Mouse (Mus musculus) gastrocnemius, adult 2 months (tissue): ENCODE measurements around the gene Peli2. TPM values are rescaled to one million over a fixed set of nuclear protein-coding genes. Genes with fewer than 3 reads are reported as not detected.
A peak's percentile ranks its signal among the peaks of the same experiment; 100 is the strongest.

Source experiments
- DNase-seq: peaks from one replicate; pipeline ENCODE4 v3.0.0; 2022
- H3K27ac ChIP-seq: fragments of 200-600 bp; 2 replicates; pipeline ENCODE4 v1.8.1; 2022; ENCODE audit warnings: mild to moderate bottlenecking
- H3K4me3 ChIP-seq: fragments of 200-600 bp; 2 replicates; pipeline ENCODE4 v1.8.1; 2022; ENCODE audit warnings: mild to moderate bottlenecking, moderate library complexity
- CTCF ChIP-seq: fragments of 200-600 bp; IDR thresholded peaks from 2 replicates; pipeline ENCODE4 v1.8.1; 2022; ENCODE audit warnings: antibody characterized with exemption, mild to moderate bottlenecking, moderate library complexity
- intact Hi-C: fragments of 180-260 bp; cut with DNase I; formaldehyde crosslinking; loops from one replicate; pipeline ENCODE4 v1.15.1; 2025
- total RNA-seq, 2 experiments: library from RNA; stranded (reverse); gene quantifications; 2 replicates each; pipeline ENCODE4 v1.2.3; 2021

Peli2 gene
- total RNA-seq, 2 experiments from 2014 or later, result 15.0 to 17.6 TPM

DNA sequence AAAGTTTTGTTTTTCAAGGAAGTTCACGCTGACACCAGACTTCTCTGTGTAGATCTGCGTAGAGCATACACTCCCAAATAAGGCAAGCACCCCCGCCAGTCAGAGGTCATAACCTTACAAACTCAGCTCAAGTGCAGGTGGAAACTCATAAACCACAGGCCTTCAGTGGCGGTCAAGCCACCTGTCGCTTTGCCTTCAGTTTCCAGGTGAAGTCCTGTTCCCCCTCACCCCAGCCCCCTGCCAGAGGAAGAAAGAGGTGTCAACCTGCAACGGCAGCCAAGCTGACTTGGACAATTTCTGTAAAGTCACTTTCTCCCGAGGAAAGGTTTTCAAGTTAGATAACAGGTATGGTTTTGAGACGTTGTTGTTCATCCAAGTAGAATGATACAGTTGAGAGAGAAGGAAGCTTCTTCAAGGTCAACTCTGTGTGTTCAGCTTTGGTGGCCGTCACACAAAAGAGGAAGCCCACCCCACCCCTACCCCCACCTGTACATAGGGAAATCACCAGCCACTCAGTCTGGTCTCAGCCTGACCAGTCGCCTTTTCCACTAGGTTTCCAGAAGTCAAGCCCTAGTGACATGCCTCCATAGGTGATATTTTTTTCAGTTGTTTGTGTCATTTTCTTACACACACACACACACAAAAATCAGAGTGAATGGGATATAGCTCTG is 138.2 kb downstream of the Peli2 start:
- no peak for TF ChIP-seq CTCF
- no peak for DNase-seq
- H3K4me3 ChIP-seq, result no peak overlapping the region
- H3K27ac ChIP-seq, result no peak overlapping the region
- intact Hi-C loops, result no loop called here

DNA sequence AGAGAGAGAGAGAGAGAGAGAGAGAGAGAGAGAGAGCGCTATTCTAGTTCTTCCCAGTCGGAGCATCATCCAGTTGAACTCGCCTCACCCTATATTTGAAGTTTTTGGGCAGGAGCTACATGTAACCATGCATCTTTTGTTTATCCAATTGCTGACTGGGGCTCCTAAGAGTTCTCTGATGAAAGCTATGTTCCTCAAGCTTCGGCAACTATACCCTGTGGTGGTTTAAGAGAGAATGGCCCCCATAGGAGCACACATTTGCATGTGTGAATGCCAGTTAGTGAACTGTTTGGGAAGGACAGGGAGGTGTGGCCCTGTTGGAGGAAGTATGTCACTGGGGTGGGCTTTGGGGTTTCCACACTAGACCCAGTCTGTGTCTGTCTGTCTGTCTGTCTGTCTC is 142.5 kb downstream of the Peli2 start:
- no peak overlapping the region for H3K4me3 ChIP-seq
- intact Hi-C loops, result no loop called here
- no peak for DNase-seq
- TF ChIP-seq CTCF, result no peak
- no peak overlapping the region for H3K27ac ChIP-seq

- no peak for TF ChIP-seq CTCF
- H3K4me3 ChIP-seq, result no peak overlapping the region
- intact Hi-C loops, result no loop called here
- DNase-seq, result no peak
- H3K27ac ChIP-seq, result no peak overlapping the region
Measured at GRCm38 (mm10) chr14:48266710-48267109, 146.1 kb downstream of the Peli2 start.

- no peak for TF ChIP-seq CTCF
- DNase-seq, result no peak
- Histone ChIP-seq H3K27ac (no peak overlapping the region), H3K4me3 (no peak overlapping the region)
- intact Hi-C loops, result no loop called here
Measured at GRCm38 (mm10) chr14:48278291-48278690, 157.7 kb downstream of the Peli2 start.

GRCm38 (mm10) chr14:48286949-48287348 is 166.3 kb downstream of the Peli2 start:
- TF ChIP-seq CTCF, result no peak
- no peak for DNase-seq
- intact Hi-C loops, result no loop called here
- Histone ChIP-seq H3K4me3 (no peak overlapping the region), H3K27ac (no peak overlapping the region)

DNA sequence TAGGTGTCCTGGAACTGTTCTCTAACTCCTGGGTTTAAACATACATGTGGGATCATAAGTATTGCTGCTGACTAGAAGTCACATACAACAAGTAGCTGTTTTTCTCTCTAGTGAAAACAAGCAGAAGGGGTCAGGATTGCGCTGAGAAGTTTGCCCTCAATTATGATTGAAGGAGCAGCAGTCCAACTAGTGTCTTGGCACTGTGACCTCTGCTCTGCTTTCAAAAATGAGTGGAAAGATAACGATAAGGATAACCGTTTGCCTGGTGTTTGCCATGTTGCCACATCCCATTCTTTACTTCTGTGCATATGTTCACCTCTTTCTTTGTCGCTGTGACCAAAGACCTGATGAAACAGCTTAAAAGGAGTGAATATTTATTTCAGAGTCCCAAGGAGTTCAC is 167.0 kb downstream of the Peli2 start:
- no peak overlapping the region for H3K27ac ChIP-seq
- no peak for TF ChIP-seq CTCF
- DNase-seq, result no peak
- H3K4me3 ChIP-seq, result no peak overlapping the region
- intact Hi-C loops, result no loop called here

DNA sequence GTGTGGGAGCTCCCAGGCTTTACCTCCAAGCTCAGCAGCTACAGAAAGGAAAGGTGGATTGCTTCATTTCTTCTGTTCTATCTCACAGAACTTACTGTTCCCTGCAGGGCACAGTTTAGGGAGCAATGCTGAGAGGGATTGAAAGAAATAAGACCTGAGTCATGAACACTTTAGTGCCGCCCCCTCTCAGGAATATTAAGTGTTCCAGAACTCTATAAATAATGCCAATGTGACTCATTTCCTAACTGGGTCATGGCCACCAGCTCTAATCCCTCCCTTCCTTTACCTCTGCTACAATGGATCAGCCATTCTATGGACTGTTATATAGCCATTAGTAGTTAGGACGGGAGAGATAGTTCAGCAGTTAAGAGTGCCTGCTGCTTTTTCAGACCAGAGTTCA is 168.0 kb downstream of the Peli2 start:
- TF ChIP-seq CTCF, result no peak
- Histone ChIP-seq H3K27ac (no peak overlapping the region), H3K4me3 (no peak overlapping the region)
- DNase-seq, result no peak
- intact Hi-C loops, result no loop called here

- no peak for TF ChIP-seq CTCF
- Histone ChIP-seq H3K27ac (no peak overlapping the region), H3K4me3 (no peak overlapping the region)
- DNase-seq, result no peak
- intact Hi-C loops, result no loop called here
Measured at GRCm38 (mm10) chr14:48289602-48290599, 169.3 kb downstream of the Peli2 start.

GRCm38 (mm10) chr14:48293498-48293897 is 172.9 kb downstream of the Peli2 start:
- H3K4me3 ChIP-seq, result no peak overlapping the region
- intact Hi-C loops, result no loop called here
- no peak for TF ChIP-seq CTCF
- DNase-seq, result no peak
- H3K27ac ChIP-seq, result no peak overlapping the region

GRCm38 (mm10) chr14:48295410-48295809 is 174.8 kb downstream of the Peli2 start:
- TF ChIP-seq CTCF, result no peak
- peak overlapping the region; percentile 74 for H3K27ac ChIP-seq
- intact Hi-C loops, result no loop called here
- H3K4me3 ChIP-seq, result peak overlapping the region; percentile 57
- no peak for DNase-seq

DNA sequence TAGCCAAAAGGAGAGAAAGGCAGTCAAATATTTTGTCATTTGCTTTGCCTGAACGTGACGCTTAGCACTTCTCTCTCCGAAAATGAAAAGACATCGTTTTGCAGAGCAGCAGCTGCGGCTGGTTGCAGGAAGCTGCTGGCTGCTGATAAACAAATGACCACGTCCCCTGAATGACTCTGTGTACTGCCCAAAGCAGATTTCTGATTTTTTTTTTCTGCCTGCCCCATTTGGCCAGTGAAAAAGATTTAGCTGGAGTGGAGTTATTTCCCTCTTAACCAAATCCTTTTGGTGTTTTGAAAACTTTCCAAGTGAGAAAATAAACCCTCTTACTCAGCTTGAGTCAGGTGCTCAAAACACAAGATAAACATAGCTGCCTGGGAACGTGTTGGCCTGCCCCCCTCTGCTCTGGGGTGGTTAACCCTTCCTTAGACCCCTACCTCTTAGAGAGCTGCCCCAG is 175.2 kb downstream of the Peli2 start:
- Histone ChIP-seq H3K4me3 (peak overlapping the region; percentile 57), H3K27ac (peak overlapping the region; percentile 74)
- no peak for DNase-seq
- TF ChIP-seq CTCF, result no peak
- intact Hi-C loops, result no loop called here

GRCm38 (mm10) chr14:48296820-48297219 is 176.2 kb downstream of the Peli2 start:
- intact Hi-C loops, result no loop called here
- DNase-seq, result no peak
- Histone ChIP-seq H3K4me3 (no peak overlapping the region), H3K27ac (no peak overlapping the region)
- TF ChIP-seq CTCF, result no peak

DNA sequence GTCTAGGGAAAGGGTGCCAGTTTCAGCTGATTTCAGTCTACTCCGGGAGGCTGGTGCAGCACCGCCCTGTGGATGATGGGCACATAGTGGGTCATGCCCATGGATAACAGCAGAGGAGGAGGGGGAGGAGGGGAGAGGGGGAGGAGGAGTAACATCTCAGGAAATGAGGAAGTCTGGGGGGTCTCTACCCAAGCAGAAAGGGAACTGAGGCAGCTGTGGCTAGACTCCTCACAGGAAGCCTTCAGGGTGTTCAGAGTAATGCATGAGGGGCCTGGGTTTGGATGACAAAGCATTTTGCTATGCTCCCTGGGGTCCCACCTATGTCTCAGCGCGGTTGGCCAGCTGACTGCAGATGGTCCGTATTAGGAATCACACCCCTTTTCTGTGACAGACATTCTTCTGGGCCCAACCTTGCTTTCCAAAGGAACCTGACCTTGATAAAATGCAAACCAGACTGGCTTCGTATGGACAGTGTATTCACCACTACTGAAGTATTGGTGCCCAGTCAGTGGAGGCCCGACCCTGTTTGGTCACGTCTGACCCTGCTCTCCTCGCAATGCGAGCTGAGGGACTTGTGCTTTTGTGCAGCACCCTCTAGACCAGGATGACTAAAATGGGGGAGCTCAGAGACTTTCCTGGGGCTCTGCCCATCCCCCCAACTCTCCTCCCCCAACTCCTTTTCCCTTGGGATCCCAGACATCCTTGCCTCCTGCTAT is 182.0 kb downstream of the Peli2 start:
- DNase-seq, result no peak
- no peak overlapping the region for H3K4me3 ChIP-seq
- no peak for TF ChIP-seq CTCF
- H3K27ac ChIP-seq, result no peak overlapping the region
- intact Hi-C loops, result no loop called here
